Mouse (Mus musculus) C2C12 (cell line): ENCODE data around the gene Rbm20.
"Not testable (repeated sequence)": the region's sequence is repeated elsewhere in the genome, so short reads cannot be mapped to it uniquely, and the experiment has no call there.

ENCODE experiments used
- CEBPB ChIP-seq: IDR thresholded peaks from one replicate; pipeline ENCODE4 v1.6.1; 2011; ENCODE audit warnings: low read depth, mild to moderate bottlenecking, control low read depth, moderate library complexity
- CTCF ChIP-seq: IDR thresholded peaks from one replicate; pipeline ENCODE4 v1.5.1; 2011; ENCODE audit not compliant: control insufficient read depth, insufficient read depth, insufficient read length
- MAX ChIP-seq: IDR thresholded peaks from one replicate; pipeline ENCODE4 v1.6.1; 2011; ENCODE audit warnings: mild to moderate bottlenecking, control low read depth
- MYOD1 ChIP-seq: IDR thresholded peaks from one replicate; pipeline ENCODE4 v1.6.1; 2011; ENCODE audit warnings: low read depth; ENCODE audit not compliant: control insufficient read depth, insufficient read length
- MYOG ChIP-seq: IDR thresholded peaks from one replicate; pipeline ENCODE4 v1.6.1; 2011; ENCODE audit not compliant: control insufficient read depth, insufficient read length; ENCODE audit errors: extremely low read depth
- USF1 ChIP-seq: IDR thresholded peaks from one replicate; pipeline ENCODE4 v1.6.1; 2011; ENCODE audit warnings: low read depth, mild to moderate bottlenecking, control low read depth, moderate library complexity

- TF ChIP-seq MAX, MYOD1, CTCF, MYOG, USF1, CEBPB: not testable (repeated sequence)
Observed at GRCm38 (mm10) chr19:53906703-53907070, 229.6 kb downstream of the Rbm20 start.
